Mouse (Mus musculus) left cerebral cortex, adult 2 months (tissue): Measurements from ENCODE around the gene Btbd35f30. TPM values are rescaled to one million over a fixed set of nuclear protein-coding genes. Genes with fewer than 3 reads are reported as not detected.
"Not testable (repeated sequence)": the region's sequence is repeated elsewhere in the genome, so short reads cannot be mapped to it uniquely, and the experiment has no call there.

Source experiments
- DNase-seq, 2 experiments: peaks; one replicate each; pipeline ENCODE4 v3.0.0; 2021 to 2022; ENCODE audit warnings: low spot score in 2 of 2, mixed read lengths in 1 of 2; ENCODE audit errors: extremely low spot score in 1 of 2
- H3K27ac ChIP-seq: fragments of 200-600 bp; 2 replicates; pipeline ENCODE4 v1.8.1; 2022
- H3K4me3 ChIP-seq: fragments of 200-600 bp; 2 replicates; pipeline ENCODE4 v1.8.1; 2022
- intact Hi-C: fragments of 180-260 bp; cut with DNase I; formaldehyde crosslinking; loops from one replicate; pipeline ENCODE4 v1.15.1; 2025
- long read RNA-seq, 2 experiments: library from polyadenylated mRNA; stranded (forward); transcript quantifications; one replicate each; pipeline ENCODE4 v2.0.0; 2021; ENCODE audit warnings: borderline mapping rate in 2 of 2
- total RNA-seq, 2 experiments: library from RNA; stranded (reverse); gene quantifications; 2 replicates each; pipeline ENCODE4 v1.2.3; 2021

The Btbd35f30 gene
- total RNA-seq = not detected
- long read RNA-seq, experiment 1 = 0 reads
- long read RNA-seq, experiment 2 = 0 reads

- intact Hi-C loops, H3K4me3 ChIP-seq, H3K27ac ChIP-seq, DNase-seq: not testable (repeated sequence)
These were observed at the start of gene Btbd35f30 for GRCm38 (mm10) chrX:32894325-32894724. Btbd35f30 (plus strand) TSS chrX:32894625.

- H3K4me3 ChIP-seq, DNase-seq, H3K27ac ChIP-seq, intact Hi-C loops: not testable (repeated sequence)
These were observed 47.0 kb downstream of the Btbd35f30 start, which contains the start of gene Gm21789 for GRCm38 (mm10) chrX:32941468-32941867. Gm21789 (plus strand) TSS chrX:32941768.

Other genes with a start within 250 kb of the Btbd35f30 start
- not detected for gene Gm5926, start 243.9 kb upstream of the Btbd35f30 start, total RNA-seq
- not detected for gene Btbd35f21, start 168.5 kb upstream of the Btbd35f30 start, total RNA-seq
- not detected for gene Gm21789, start 47.1 kb downstream of the Btbd35f30 start, total RNA-seq
- not detected for gene Btbd35f5, start 79.3 kb downstream of the Btbd35f30 start, total RNA-seq